Mouse (Mus musculus) 416B (cell line): ENCODE measurements around the gene Fsip1.

ENCODE experiments used
- DNase-seq: peaks from one replicate; pipeline ENCODE4 v3.0.0; 2011; ENCODE audit warnings: low read depth

The Fsip1 gene

GRCm38 (mm10) chr2:118087044-118087726, 169.6 kb downstream of the Fsip1 start:
- no peak for DNase-seq

- DNase-seq, result no peak
These were observed 171.1 kb downstream of the Fsip1 start for GRCm38 (mm10) chr2:118085647-118086046.

- no peak for DNase-seq
These were observed 172.1 kb downstream of the Fsip1 start for GRCm38 (mm10) chr2:118084693-118085092.

GRCm38 (mm10) chr2:118083652-118084051, 173.1 kb downstream of the Fsip1 start:
- DNase-seq, result no peak

GRCm38 (mm10) chr2:118081581-118081980, 175.2 kb downstream of the Fsip1 start:
- no peak for DNase-seq
